Mouse (Mus musculus): ENCODE results near the gene Rnasel. TPM values are rescaled to one million over a fixed set of nuclear protein-coding genes. Genes with fewer than 3 reads are reported as not detected.

The Rnasel gene
- total and polyA plus RNA-seq, 3 experiments: 8.4 to 18.8 (median 9.2) TPM

DNA sequence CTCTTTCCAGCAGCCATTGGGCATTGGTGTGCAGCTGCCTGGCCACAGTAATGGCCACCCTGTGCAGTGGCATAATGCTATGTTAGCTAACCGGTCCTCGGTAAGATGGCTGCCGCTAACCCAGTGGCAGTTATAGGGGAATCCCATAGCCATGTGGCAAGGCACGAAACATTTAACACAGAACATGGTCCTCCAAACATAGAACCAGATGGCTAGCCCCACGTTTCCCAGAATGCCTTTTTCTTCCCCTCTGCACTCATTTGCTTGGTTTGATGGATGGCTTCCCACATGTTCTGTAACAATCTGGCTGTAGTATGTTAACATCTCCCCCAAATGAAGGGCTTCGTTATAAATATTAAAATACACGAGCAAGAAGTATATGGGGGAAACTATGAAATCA, 27.0 kb downstream of the Rnasel start:
- dilution Hi-C loops (cut with MboI; ENCODE audit: extremely low pct_ligation_motif_present, extremely low pct_unique_long_range_greater_than_20kb, low sequenced_read_pairs): no loop called here
- in situ Hi-C loops (cut with MboI; ENCODE audit: low pct_ligation_motif_present, low pct_unique_long_range_greater_than_20kb, low sequenced_read_pairs): no loop called here
- Histone ChIP-seq H3K9me3 (replicated peaks; ENCODE audit: low read length) (no peaks in the 10 kb centered on the region), H3K4me2 (ENCODE audit: insufficient read depth, low read depth, poor library complexity, severe bottlenecking) (no peak overlapping the region), H3K4me1 (ENCODE audit: control insufficient read depth in 1 of 2, insufficient read depth in 2 of 2) (peaks cover 8 to 24% of the 10 kb centered on the region in 2 experiments; a peak in 3 of 4 replicates), H3K27me3 (replicated peaks) (no peaks in the 10 kb centered on the region), H3K36me3 (replicated peaks in 1 of 2; ENCODE audit: control insufficient read depth in 1 of 2, insufficient read depth in 1 of 2, low read length in 1 of 2) (no peaks in the 10 kb centered on the region), H3K9ac (ENCODE audit: insufficient read depth, low read depth) (no peak overlapping the region), H3K4me3 (replicated peaks in 1 of 3; ENCODE audit: low read depth in 2 of 3, low read length in 2 of 3, poor library complexity in 1 of 3) (no peak overlapping the region), H3K79me2 (replicated peaks; ENCODE audit: control insufficient read depth, extremely low read depth, insufficient read depth, poor library complexity, severe bottlenecking) (no peaks in the 10 kb centered on the region), H3K27ac (ENCODE audit: insufficient read depth, low read depth) (no peak overlapping the region)
- TF ChIP-seq TBP (conservative IDR thresholded peaks at IDR 0.05; ENCODE audit: low read depth, low read length) (no peak), MAFK (IDR thresholded peaks at IDR 0.05; ENCODE audit: insufficient replicate concordance, low read length) (no peak), E2F4 (IDR thresholded peaks at IDR 0.05; ENCODE audit: insufficient replicate concordance, low read depth, low read length) (no peak), CTCF (conservative IDR thresholded peaks at IDR 0.05 in 1 of 2, IDR thresholded peaks at IDR 0.05 in 1 of 2; ENCODE audit: low read depth in 2 of 2, low read length in 2 of 2) (no peak), POLR2A (IDR thresholded peaks at IDR 0.05; ENCODE audit: low read depth, low read length) (no peak), MAX (IDR thresholded peaks at IDR 0.05; ENCODE audit: low read length) (no peak), ETS1 (conservative IDR thresholded peaks at IDR 0.05; ENCODE audit: low read depth, low read length) (no peak), NELFE (IDR thresholded peaks at IDR 0.05; ENCODE audit: low read depth, low read length) (no peak), ZKSCAN1 (IDR thresholded peaks at IDR 0.05; ENCODE audit: borderline replicate concordance, low read depth, low read length) (no peak), JUND (conservative IDR thresholded peaks at IDR 0.05; ENCODE audit: low read depth, low read length) (no peak), GABPA (IDR thresholded peaks at IDR 0.05; ENCODE audit: insufficient replicate concordance, low read depth, low read length) (no peak), MAZ (IDR thresholded peaks at IDR 0.05; ENCODE audit: low read depth, low read length) (no peak), ZMIZ1 (IDR thresholded peaks at IDR 0.05; ENCODE audit: low read depth, low read length) (no peak), JUN (IDR thresholded peaks at IDR 0.05; ENCODE audit: insufficient read depth, low read depth, low read length) (no peak), RCOR1 (conservative IDR thresholded peaks at IDR 0.05; ENCODE audit: low read depth, low read length) (no peak), ZNF384 (IDR thresholded peaks at IDR 0.05; ENCODE audit: low read depth, low read length) (no peak), MEF2A (IDR thresholded peaks at IDR 0.05; ENCODE audit: borderline replicate concordance, low read depth, low read length) (no peak), MXI1 (IDR thresholded peaks at IDR 0.05; ENCODE audit: low read depth, low read length) (no peak)
- DNase-seq (ENCODE audit: extremely low read depth): no peak

DNA sequence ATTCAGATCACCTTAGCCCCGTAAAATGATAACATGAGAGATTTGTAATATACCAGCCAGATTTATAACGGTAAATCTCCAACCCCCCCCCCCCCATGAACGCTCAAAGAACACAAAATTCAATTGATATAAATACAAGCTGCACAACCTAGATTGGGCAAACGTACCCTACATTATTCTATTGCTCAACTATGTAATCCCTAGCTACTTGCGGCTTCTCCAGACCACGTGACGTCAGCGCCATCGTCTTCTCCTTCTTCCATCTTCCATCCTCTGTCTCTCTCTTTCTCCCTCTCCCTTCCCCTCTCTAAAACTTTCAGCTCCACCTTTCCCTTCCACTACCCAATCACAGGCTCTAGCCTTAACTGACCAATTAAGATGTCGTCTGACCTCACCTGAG, 29.0 kb downstream of the Rnasel start:
- no peak overlapping the region for H3K27ac ChIP-seq (ENCODE audit: insufficient read depth, low read depth)
- no peak overlapping the region for H3K4me2 ChIP-seq (ENCODE audit: insufficient read depth, low read depth, poor library complexity, severe bottlenecking)
- dilution Hi-C loops (cut with MboI; ENCODE audit: extremely low pct_ligation_motif_present, extremely low pct_unique_long_range_greater_than_20kb, low sequenced_read_pairs): no loop called here
- TF ChIP-seq SIN3A (IDR thresholded peaks at IDR 0.05; ENCODE audit: low read length) (no peak), TCF12 (IDR thresholded peaks at IDR 0.05; ENCODE audit: low read depth, low read length) (no peak), JUND (conservative IDR thresholded peaks at IDR 0.05; ENCODE audit: low read depth, low read length) (no peak), ETS1 (conservative IDR thresholded peaks at IDR 0.05; ENCODE audit: low read depth, low read length) (no peak), NELFE (IDR thresholded peaks at IDR 0.05; ENCODE audit: low read depth, low read length) (no peak), TBP (conservative IDR thresholded peaks at IDR 0.05; ENCODE audit: low read depth, low read length) (no peak), ELF1 (IDR thresholded peaks at IDR 0.05; ENCODE audit: low read depth, low read length) (no peak), MAX (IDR thresholded peaks at IDR 0.05; ENCODE audit: low read length) (no peak), KAT2A (IDR thresholded peaks at IDR 0.05; ENCODE audit: insufficient replicate concordance, low read length) (no peak), POLR2AphosphoS2 (IDR thresholded peaks at IDR 0.05; ENCODE audit: low read depth, low read length) (no peak), MXI1 (IDR thresholded peaks at IDR 0.05; ENCODE audit: low read depth, low read length) (no peak), JUN (IDR thresholded peaks at IDR 0.05; ENCODE audit: insufficient read depth, low read depth, low read length) (no peak), UBTF (IDR thresholded peaks at IDR 0.05; ENCODE audit: low read depth, low read length) (no peak), RAD21 (IDR thresholded peaks at IDR 0.05; ENCODE audit: low read depth, low read length) (no peak), ZNF384 (IDR thresholded peaks at IDR 0.05; ENCODE audit: low read depth, low read length) (no peak), MYC (IDR thresholded peaks at IDR 0.05; ENCODE audit: low read depth, low read length) (no peak), MAZ (IDR thresholded peaks at IDR 0.05; ENCODE audit: low read depth, low read length) (no peak)
- no peaks in the 10 kb centered on the region for H3K36me3 ChIP-seq (replicated peaks in 1 of 2; ENCODE audit: control insufficient read depth in 1 of 2, insufficient read depth in 1 of 2, low read length in 1 of 2)
- H3K4me1 ChIP-seq (ENCODE audit: control insufficient read depth in 1 of 2, insufficient read depth in 2 of 2): peaks cover 8 to 24% of the 10 kb centered on the region in 2 experiments; a peak in 3 of 4 replicates
- no peaks in the 10 kb centered on the region for H3K79me2 ChIP-seq (replicated peaks; ENCODE audit: control insufficient read depth, extremely low read depth, insufficient read depth, poor library complexity, severe bottlenecking)
- no peak overlapping the region for H3K4me3 ChIP-seq (replicated peaks in 1 of 3; ENCODE audit: low read depth in 2 of 3, low read length in 2 of 3, poor library complexity in 1 of 3)
- H3K9ac ChIP-seq (ENCODE audit: insufficient read depth, low read depth): no peak overlapping the region
- no peaks in the 10 kb centered on the region for H3K9me3 ChIP-seq (replicated peaks; ENCODE audit: low read length)
- in situ Hi-C loops (cut with MboI; ENCODE audit: low pct_ligation_motif_present, low pct_unique_long_range_greater_than_20kb, low sequenced_read_pairs): no loop called here
- H3K27me3 ChIP-seq (replicated peaks): no peaks in the 10 kb centered on the region
- no peak for DNase-seq (ENCODE audit: extremely low read depth)

Measured in CH12.LX (cell line).